Mouse (Mus musculus) cerebellum, adult 8-10 months (tissue): ENCODE data around the gene Ccnb2.
A peak's percentile ranks its signal among the peaks of the same experiment; 100 is the strongest.
"Not testable (repeated sequence)": the region's sequence is repeated elsewhere in the genome, so short reads cannot be mapped to it uniquely, and the experiment has no call there.

Experiments used
- DNase-seq: peaks from one replicate; pipeline ENCODE4 v3.0.0; 2022

Ccnb2 gene

GRCm38 (mm10) chr9:70421257-70422056 is at the start of gene Ccnb2:
Gene Ccnb2 (minus strand): TSS chr9:70421547.
- DNase-seq: peak; percentile 56

DNA sequence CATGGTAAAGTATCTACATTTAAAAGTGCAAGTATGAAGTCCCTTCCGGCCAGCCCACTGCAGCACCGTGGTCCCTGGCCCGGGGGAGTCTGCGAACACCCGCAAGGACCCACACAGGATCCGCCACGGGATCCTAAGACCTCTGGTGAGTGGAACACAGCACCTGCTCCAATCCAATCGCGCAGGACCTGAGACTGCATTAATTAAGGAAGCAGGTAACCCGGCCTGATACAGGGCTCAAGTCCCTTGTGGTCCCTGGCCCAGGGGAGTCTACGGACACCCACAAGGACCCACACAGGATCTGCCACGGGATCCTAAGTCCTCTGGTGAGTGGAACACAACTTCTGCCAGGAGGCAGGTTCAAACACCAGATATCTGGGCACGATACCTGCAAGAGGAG is 41.7 kb upstream of the Ccnb2 start:
- DNase-seq: not testable (repeated sequence)

DNA sequence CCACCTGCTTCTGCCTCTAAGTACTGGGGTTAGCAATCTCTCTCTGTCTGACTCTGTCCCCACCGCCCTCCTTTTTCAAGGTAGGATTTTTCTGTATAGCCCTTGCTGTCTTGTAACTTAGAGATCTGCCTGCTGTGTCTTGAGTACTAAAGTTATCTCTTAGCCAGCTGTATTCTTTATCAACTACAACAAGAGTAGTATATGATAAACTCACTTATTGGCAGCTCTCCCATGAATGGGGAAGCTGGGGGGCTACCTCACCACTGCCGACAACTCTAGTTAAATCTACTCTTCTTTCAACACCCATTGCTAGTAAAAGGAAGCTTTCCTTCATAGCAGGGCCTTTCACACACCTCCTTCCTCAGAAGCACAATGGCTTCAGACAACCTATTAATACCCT is 31.0 kb upstream of the Ccnb2 start:
- no peak for DNase-seq

GRCm38 (mm10) chr9:70449072-70449471 is 27.7 kb upstream of the Ccnb2 start:
- DNase-seq: no peak

- no peak for DNase-seq
These were observed 18.6 kb upstream of the Ccnb2 start for GRCm38 (mm10) chr9:70439959-70440358.

DNA sequence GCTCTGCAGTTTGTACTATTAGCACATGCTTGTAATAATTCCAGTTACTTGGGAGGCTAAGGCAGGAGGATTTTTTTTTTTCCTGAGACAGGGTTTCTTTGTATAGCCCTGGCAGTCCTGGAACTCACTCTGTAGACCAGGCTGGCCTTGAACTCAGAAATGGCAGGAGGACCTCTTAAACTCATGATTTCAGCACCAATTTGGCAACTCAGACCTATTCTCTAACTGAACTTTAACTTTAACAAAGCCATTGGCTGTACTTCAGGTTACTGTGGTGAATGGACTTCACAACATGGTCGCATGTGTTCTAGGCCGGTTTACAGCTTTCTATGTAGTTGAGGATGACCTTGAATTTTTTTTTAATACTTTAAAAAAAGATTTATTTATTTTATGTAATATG is 1.3 kb upstream of the Ccnb2 start:
- DNase-seq: no peak

DNA sequence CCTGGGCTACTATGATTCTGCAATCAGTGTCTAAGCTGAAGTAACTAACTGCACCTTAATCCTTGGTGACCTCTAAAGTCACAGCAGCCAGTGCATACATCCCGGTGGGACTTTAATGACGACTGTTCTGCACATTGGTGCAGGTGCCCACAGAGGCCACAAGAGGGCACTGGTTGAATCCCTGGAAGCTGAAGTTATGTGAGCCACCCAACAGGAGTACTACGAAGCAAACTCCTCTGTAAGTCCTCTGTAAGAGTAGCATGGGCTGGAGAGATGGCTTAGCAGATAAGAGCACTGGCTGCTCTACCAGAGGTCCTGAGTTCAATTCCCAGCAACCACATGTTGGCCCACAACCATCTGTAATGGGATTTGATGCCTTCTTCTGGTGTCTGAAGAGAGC is 4.9 kb downstream of the Ccnb2 start:
- DNase-seq: no peak

DNA sequence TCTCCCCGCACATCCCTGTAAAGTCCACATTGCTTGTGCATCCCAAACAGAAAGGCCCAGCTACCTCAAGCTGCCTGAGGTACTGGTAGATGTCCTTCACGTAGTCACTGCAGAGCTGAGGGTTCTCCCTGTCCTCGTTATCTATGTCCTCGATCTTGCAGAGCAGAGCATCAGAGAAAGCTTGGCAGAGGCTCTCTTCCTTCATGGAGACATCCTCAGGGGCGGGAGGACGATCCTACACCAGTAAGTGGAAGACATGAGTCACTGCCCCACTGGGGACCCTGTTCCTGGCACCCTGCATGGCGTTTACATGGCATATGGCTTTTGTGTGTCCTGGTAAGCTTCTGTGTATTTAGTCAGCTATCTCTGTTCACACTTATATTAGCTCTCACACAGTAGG is 8.3 kb downstream of the Ccnb2 start:
- no peak for DNase-seq

GRCm38 (mm10) chr9:70410668-70411067 is 10.7 kb downstream of the Ccnb2 start:
- no peak for DNase-seq

DNA sequence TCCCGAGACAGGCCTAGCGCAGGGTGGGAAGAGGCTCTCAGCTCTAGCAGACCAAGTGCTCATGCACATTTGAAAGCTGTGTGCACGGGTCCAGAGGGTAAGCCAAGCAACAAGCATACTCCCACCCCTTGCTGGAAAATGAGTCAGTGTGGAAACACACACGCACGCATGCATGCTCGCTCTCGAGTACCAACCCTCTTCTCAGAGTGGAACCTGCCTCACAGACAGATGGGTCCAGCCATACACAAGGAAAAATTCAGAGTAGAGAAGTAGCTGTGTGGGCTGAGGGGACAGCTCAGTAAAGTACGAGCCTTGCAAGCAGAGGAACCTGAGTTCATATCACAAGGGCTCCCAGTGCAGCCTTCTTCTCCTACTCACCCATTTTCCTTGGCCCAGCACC is 11.6 kb downstream of the Ccnb2 start:
- no peak for DNase-seq

DNA sequence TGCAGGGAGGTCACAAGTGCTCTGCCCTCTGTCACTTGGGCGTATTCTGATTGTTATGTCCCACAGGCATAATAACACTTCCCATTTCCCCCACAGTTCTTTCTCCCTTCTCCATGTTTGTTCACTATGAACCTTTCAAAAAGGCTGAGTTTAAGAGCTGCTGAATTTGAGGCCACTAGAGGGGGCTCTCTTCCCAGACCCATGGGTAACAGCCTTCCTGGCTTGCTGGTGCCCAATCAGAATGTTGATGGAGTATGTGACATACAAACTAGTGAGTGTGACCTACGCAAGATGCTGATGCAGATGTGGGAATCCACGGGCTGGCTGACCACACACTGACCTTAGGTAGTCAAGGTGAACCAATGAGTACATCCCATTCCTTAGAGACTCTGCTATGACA is 12.6 kb downstream of the Ccnb2 start:
- no peak for DNase-seq

DNA sequence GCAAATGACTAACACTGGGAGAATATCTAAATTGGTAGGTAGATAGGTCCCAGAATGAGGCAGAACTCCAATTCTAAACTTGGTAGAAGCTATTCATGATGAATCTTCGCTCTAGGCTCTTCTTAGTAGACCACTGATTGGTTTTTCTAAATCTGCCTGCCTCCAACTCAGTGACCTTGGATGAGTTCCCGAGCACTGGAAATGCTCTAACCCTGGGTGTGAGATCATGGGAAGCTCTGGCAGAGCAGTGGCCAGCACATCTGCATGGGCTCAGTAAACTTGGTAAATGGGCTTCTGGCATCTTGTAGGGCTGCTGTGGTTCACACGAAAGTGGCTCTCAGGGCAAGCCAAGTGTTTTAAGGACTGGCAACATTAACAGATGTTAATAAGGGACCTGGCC is 14.8 kb downstream of the Ccnb2 start:
- DNase-seq: no peak

DNA sequence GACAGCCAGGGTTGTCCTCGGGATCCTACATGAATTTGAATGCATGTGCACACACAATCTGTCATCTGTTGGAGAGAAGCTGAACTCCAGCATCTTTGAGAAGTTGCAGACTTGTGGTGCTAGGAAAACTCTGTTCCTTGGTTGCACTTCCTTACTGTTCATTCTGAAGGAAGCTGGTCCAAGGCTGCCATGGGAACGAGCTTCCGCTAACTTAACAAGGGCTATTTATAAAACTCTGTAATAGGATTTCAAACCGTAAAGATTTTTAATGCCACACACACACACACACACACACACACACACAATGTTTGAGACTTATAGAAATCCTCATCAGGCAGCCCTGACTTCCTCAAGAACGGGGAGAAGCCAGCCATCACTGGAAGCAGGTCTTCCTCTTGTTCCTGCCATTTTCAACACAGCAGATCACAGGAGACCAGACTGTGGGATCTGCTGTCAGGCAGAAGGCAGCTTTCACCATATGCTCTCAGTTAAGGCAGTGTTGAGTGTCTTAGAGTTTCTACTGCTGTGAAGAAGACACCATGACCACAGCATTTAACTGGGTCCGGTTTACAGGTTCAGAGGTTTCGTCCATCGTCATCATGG is 19.3 kb downstream of the Ccnb2 start:
- no peak for DNase-seq

DNA sequence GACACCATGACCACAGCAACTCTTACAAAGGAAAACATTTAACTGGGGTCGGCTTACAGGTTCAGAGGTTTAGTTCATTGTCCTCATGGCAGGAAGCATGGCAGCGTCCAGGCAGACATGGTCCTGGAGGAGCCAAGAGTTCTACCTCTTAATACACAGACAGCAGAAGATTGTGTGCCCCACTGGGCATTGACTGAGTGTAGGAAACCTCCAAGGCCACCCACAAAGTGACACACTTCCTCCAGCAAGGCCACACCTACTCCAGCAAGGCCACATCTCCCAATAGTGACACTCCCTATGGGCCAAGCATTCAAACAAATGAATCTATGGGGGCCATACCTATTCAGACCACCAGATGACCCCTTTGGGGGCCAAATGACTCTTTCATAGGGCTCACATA is 25.3 kb downstream of the Ccnb2 start:
- DNase-seq: no peak

DNA sequence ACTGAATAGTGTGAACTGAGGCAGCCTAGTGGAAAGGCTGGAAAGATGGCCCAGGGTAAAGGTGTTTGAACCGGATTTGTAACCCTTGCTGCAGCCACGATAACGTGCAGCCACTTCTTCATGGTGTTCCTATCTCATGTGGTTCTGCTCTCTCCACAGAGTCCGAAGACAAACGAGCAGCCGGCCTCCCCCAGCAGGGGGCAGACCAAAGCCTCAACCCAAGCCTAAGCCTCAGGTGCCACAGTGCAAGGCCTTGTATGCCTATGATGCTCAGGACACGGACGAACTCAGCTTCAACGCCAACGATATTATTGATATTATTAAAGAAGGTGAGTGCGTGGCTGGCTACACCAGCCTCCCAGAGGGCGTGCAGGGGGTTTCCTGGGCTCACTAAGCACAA is 25.7 kb downstream of the Ccnb2 start:
- DNase-seq: no peak

DNA sequence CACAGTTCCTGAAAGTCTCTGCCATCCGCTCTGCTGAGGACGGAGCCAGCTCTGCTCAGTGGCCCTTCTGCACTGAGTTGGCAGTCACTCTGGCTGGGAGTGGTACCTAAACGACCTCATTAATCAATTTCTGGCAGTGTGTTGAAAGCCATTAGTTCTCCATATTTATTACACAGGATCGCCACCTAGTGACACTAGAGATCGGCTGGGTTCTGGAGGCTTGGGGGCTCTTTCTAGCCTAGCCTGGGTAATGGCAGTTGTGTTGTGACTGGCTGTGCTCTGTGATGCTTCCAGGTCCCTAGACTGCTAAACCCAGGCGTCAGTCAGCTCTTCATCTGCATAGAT is 28.8 kb downstream of the Ccnb2 start:
- peak; percentile 7 for DNase-seq

GRCm38 (mm10) chr9:70391660-70392562 is 29.4 kb downstream of the Ccnb2 start:
- DNase-seq: no peak

DNA sequence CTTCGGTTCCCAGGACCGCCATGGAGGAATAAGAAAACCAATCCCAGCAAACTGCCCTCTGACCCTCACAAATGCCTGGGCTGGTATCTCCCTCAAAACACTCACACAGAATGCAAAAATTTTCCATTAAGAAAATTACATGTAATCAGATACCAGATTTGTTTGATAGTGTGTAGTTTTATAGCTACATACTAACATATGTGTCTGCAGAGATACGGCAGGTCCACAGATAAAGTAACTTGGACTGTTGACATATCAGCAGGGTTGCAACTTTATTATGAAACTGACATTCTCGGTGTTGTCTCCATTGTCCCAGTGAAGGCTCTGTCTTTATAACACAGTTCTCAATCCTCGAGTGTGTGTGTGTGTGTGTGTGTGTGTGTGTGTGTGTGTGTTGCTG is 30.3 kb downstream of the Ccnb2 start:
- DNase-seq: no peak

GRCm38 (mm10) chr9:70389548-70389947 is 31.8 kb downstream of the Ccnb2 start:
- DNase-seq: no peak

GRCm38 (mm10) chr9:70387410-70388119 is 33.8 kb downstream of the Ccnb2 start:
- DNase-seq: no peak

GRCm38 (mm10) chr9:70384958-70385728 is 36.2 kb downstream of the Ccnb2 start:
- DNase-seq: no peak

DNA sequence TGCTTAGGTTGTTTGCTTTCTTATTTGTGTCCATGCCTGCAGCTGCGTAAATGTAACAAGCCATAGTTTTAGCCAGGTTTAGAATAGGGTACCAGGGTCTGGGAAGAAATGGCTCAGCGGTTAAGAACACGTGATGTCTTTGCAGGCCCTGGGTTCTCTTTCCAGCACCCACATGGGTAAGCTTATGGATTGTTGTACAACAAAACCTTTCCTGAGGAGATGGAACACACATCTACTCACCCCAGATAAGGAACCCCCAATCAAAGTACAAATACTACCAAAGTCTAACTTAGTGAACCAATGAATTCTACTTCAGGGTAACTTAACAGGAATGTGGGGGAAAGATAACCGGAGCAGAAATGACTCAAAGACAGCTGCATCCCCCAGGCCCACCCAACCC is 36.9 kb downstream of the Ccnb2 start:
- DNase-seq: no peak
